Mouse (Mus musculus) MEL (cell line): ENCODE data around the gene Acod1. TPM values are rescaled to one million over a fixed set of nuclear protein-coding genes. Genes with fewer than 3 reads are reported as not detected.

Source experiments
- DNase-seq: peaks from one replicate; pipeline ENCODE4 v3.0.0; 2011; ENCODE audit warnings: low read depth, low spot score
- H3K27ac ChIP-seq: 2 replicates; pipeline ENCODE4 v1.5.1; 2012; ENCODE audit warnings: low read depth, mild to moderate bottlenecking, control low read depth, low read length, moderate library complexity; ENCODE audit not compliant: control insufficient read depth
- H3K27me3 ChIP-seq, 2 experiments: fragments of 150-350 bp in 1 of 2; sonication (generic) in 1 of 2; 2 replicates each; pipeline ENCODE4 v1.6.1; 2012; ENCODE audit warnings: low read length in 2 of 2, mild to moderate bottlenecking in 2 of 2, improper control_type of control experiment in 1 of 2, moderate library complexity in 1 of 2; ENCODE audit not compliant: insufficient read depth in 2 of 2, control insufficient read depth in 1 of 2
- H3K36me3 ChIP-seq, 2 experiments: 2 replicates each; pipeline ENCODE4 v1.6.1; 2012 to 2014; ENCODE audit warnings: low read length in 2 of 2, improper control_type of control experiment in 1 of 2, inconsistent platforms in 1 of 2, mild to moderate bottlenecking in 1 of 2; ENCODE audit not compliant: insufficient read depth in 2 of 2, control insufficient read depth in 1 of 2
- H3K4me1 ChIP-seq, 2 experiments: fragments of 150-350 bp in 1 of 2; sonication (generic) in 1 of 2; 2 replicates each; pipeline ENCODE4 v1.6.1; 2012; ENCODE audit warnings: low read length in 2 of 2, improper control_type of control experiment in 1 of 2, mild to moderate bottlenecking in 1 of 2; ENCODE audit not compliant: insufficient read depth in 2 of 2, control insufficient read depth in 1 of 2
- H3K4me3 ChIP-seq, 2 experiments: fragments of 150-350 bp in 1 of 2; sonication (generic) in 1 of 2; 2 replicates each; pipeline ENCODE4 v1.5.1; 2012; ENCODE audit warnings: low read depth in 2 of 2, low read length in 2 of 2, mild to moderate bottlenecking in 2 of 2, moderate library complexity in 2 of 2, control low read depth in 1 of 2, improper control_type of control experiment in 1 of 2; ENCODE audit not compliant: control insufficient read depth in 1 of 2, insufficient read depth in 1 of 2
- H3K79me2 ChIP-seq: 2 replicates; pipeline ENCODE4 v1.6.1; 2012; ENCODE audit warnings: mild to moderate bottlenecking, low read length, moderate library complexity; ENCODE audit not compliant: control insufficient read depth, poor library complexity, insufficient read depth
- H3K9ac ChIP-seq: 2 replicates; pipeline ENCODE4 v1.6.1; 2012; ENCODE audit warnings: low read depth, mild to moderate bottlenecking, control low read depth, low read length, moderate library complexity; ENCODE audit not compliant: control insufficient read depth, poor library complexity, severe bottlenecking
- H3K9me3 ChIP-seq: fragments of 150-350 bp; sonication (generic); replicated peaks from 2 replicates; pipeline ENCODE4 v1.6.1; 2012; ENCODE audit warnings: mild to moderate bottlenecking, low read length, improper control_type of control experiment, moderate library complexity; ENCODE audit not compliant: insufficient read depth
- CHD1 ChIP-seq: IDR thresholded peaks from 2 replicates; pipeline ENCODE4 v1.6.1; 2012; ENCODE audit warnings: low read depth, mild to moderate bottlenecking, inconsistent platforms, low read length, improper control_type of control experiment
- CHD2 ChIP-seq: IDR thresholded peaks from 2 replicates; pipeline ENCODE4 v1.6.1; 2011; ENCODE audit warnings: low read length, improper control_type of control experiment
- EP300 ChIP-seq, 2 experiments: IDR thresholded peaks; 2 replicates each; pipeline ENCODE4 v1.6.1; 2011; ENCODE audit warnings: improper control_type of control experiment in 2 of 2, low read length in 2 of 2, low read depth in 1 of 2, mild to moderate bottlenecking in 1 of 2
- GABPA ChIP-seq: IDR thresholded peaks from 2 replicates; pipeline ENCODE4 v1.6.1; 2012; ENCODE audit warnings: low read depth, mild to moderate bottlenecking, inconsistent platforms, low read length, improper control_type of control experiment, moderate library complexity
- GATA1 ChIP-seq: IDR thresholded peaks from 2 replicates; pipeline ENCODE4 v1.6.1; 2011; ENCODE audit warnings: low read depth, low read length, improper control_type of control experiment
- MAFK ChIP-seq: IDR thresholded peaks from 2 replicates; pipeline ENCODE4 v1.6.1; 2011; ENCODE audit warnings: low read depth, mild to moderate bottlenecking, low read length, improper control_type of control experiment, borderline replicate concordance
- MAX ChIP-seq: IDR thresholded peaks from 2 replicates; pipeline ENCODE4 v1.6.1; 2011; ENCODE audit warnings: low read length, improper control_type of control experiment
- MYC ChIP-seq: IDR thresholded peaks from 2 replicates; pipeline ENCODE4 v1.6.1; 2011; ENCODE audit warnings: low read depth, mild to moderate bottlenecking, low read length, improper control_type of control experiment, moderate library complexity
- POLR2AphosphoS2 ChIP-seq: IDR thresholded peaks from 2 replicates; pipeline ENCODE4 v1.6.1; 2011; ENCODE audit warnings: low read length, improper control_type of control experiment
- RCOR1 ChIP-seq: IDR thresholded peaks from 2 replicates; pipeline ENCODE4 v1.6.1; 2012; ENCODE audit warnings: low read depth, mild to moderate bottlenecking, inconsistent platforms, low read length, improper control_type of control experiment
- SIN3A ChIP-seq: IDR thresholded peaks from 2 replicates; pipeline ENCODE4 v1.6.1; 2012; ENCODE audit warnings: low read length, improper control_type of control experiment, inconsistent platforms
- TAL1 ChIP-seq: IDR thresholded peaks from 2 replicates; pipeline ENCODE4 v1.6.1; 2012; ENCODE audit warnings: mild to moderate bottlenecking, inconsistent platforms, low read length, moderate library complexity, mixed read lengths
- UBTF ChIP-seq: IDR thresholded peaks from 2 replicates; pipeline ENCODE4 v1.6.1; 2012; ENCODE audit warnings: low read depth, mild to moderate bottlenecking, inconsistent platforms, low read length, improper control_type of control experiment, moderate library complexity, borderline replicate concordance; ENCODE audit not compliant: insufficient read depth
- ZNF384 ChIP-seq: IDR thresholded peaks from 2 replicates; pipeline ENCODE4 v1.6.1; 2012; ENCODE audit warnings: low read depth, mild to moderate bottlenecking, inconsistent platforms, low read length, improper control_type of control experiment
- polyA plus RNA-seq, 2 experiments: library from polyadenylated mRNA; stranded (reverse) in 1 of 2; unstranded in 1 of 2; fragments of >175 nt in 1 of 2; fragments of >200 nt in 1 of 2; gene quantifications; 2 replicates each; pipeline versions ENCODE4 v1.2.1 to v1.2.4; 2012; ENCODE audit warnings: low replicate concordance in 2 of 2, low read depth in 1 of 2; ENCODE audit not compliant: insufficient read length in 2 of 2, insufficient read depth in 1 of 2, missing spikeins in 1 of 2
- total RNA-seq: library from RNA; depleted of rRNA; stranded (reverse); fragments of 300-350 nt; gene quantifications from 2 replicates; pipeline ENCODE4 v1.2.3, GENCODE M21; 2012; rRNA removed

Gene Acod1
- total and polyA plus RNA-seq, 3 experiments: not detected

DNA sequence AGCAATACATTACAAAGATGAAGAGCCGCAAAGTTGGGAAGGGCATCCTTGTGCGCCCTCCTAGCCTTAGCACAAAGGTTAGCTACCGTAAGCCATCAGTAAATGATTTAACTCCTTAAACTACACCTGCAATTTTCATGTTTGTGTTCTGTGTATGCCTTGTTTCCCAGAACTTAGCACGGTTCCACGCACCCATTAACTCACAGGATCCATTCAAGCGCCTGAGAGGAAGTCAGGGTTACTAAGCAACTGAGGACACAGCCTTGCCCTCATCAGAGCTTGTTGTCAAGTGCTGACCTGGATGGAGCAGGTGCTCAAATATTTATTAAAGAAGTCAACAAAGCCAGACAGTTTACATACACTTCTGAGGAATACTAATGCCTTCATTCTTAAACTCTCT, 55.5 kb downstream of the Acod1 start:
- H3K9me3 ChIP-seq: no peaks in the 10 kb centered on the region
- no peak overlapping the region for H3K27ac ChIP-seq
- peaks cover 0 to 8% of the 10 kb centered on the region in 2 experiments; a peak in 2 of 4 replicates for H3K36me3 ChIP-seq
- no peak for DNase-seq
- H3K4me3 ChIP-seq: no peak overlapping the region
- TF ChIP-seq CHD2 (no peak), GABPA (no peak), CHD1 (no peak), UBTF (no peak), POLR2AphosphoS2 (no peak), EP300 (IDR thresholded peaks at IDR 0.05; ENCODE audit: low read depth in 1 of 2, low read length in 2 of 2) (no peak), TAL1 (no peak), RCOR1 (no peak), MAX (no peak), GATA1 (no peak)
- H3K4me1 ChIP-seq: peaks cover 0 to 3% of the 10 kb centered on the region in 2 experiments; a peak in 1 of 4 replicates
- peaks cover 14% of the 10 kb centered on the region for H3K79me2 ChIP-seq
- H3K27me3 ChIP-seq: no peaks in the 10 kb centered on the region
- no peak overlapping the region for H3K9ac ChIP-seq

- TF ChIP-seq SIN3A: no peak
- TF ChIP-seq MYC: no peak
- no peak for TF ChIP-seq ZNF384
- no peak for TF ChIP-seq MAX
- no peak for TF ChIP-seq MAFK
- no peak for TF ChIP-seq UBTF
- TF ChIP-seq GATA1: no peak
- no peak for TF ChIP-seq CHD1
- H3K36me3 ChIP-seq: peaks cover 0 to 4% of the 10 kb centered on the region in 2 experiments; a peak in 1 of 4 replicates
- H3K79me2 ChIP-seq: peaks cover 11% of the 10 kb centered on the region
- no peaks in the 10 kb centered on the region for H3K27me3 ChIP-seq
- no peak overlapping the region for H3K27ac ChIP-seq
- H3K9me3 ChIP-seq: no peaks in the 10 kb centered on the region
- H3K9ac ChIP-seq: no peak overlapping the region
- no peaks in the 10 kb centered on the region for H3K4me1 ChIP-seq
- DNase-seq: no peak
- H3K4me3 ChIP-seq: no peak overlapping the region
These were observed 56.1 kb downstream of the Acod1 start for GRCm38 (mm10) chr14:103102731-103103335.

Other genes with a start within 250 kb of the Acod1 start
- gene Kctd12, start 64.3 kb upstream of the Acod1 start, total RNA-seq: not detected in 2 replicates
- not detected for gene Kctd12, start 64.3 kb upstream of the Acod1 start, polyA plus RNA-seq
- gene Cln5, start 23.2 kb downstream of the Acod1 start, total RNA-seq: 12.1 and 12.3 TPM in 2 replicates
- gene Cln5, start 23.2 kb downstream of the Acod1 start, polyA plus RNA-seq: 10 to 100 TPM; 15.9 to 99.4 TPM
- 14.6 and 15.0 TPM in 2 replicates for gene Fbxl3, start 52.6 kb downstream of the Acod1 start, total RNA-seq
- gene Fbxl3, start 52.6 kb downstream of the Acod1 start, polyA plus RNA-seq: 10 to 100 TPM in 1 of 2 experiments, not detected in 1; 28.4 TPM